Mouse (Mus musculus): ENCODE measurements at regions not wholly inside any gene's neighbourhood (a gene's known extent, or its start where the extent isn't known, plus 50 kb on each side); places are given as distances from the start of the nearest gene placed in this dataset.

DNA sequence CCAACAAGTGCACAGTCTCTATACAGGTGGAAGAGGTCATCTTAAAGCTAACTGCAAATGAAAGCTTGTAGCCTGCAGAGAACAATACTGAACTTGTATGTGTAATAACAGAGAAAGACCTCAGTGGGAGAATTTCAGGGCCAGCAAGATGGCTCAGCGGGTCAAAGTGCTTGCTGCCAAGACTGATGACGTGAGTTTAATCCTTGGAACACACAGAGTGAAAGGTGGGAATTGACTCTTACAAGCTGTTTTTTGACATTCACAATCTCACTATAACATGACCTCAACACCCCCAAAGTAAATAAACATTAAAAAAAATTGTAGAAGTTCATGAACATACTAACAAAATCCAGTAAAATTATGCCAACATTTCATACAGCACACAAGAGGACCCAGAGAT lies 162.4 kb upstream of the Rora start:
- Histone ChIP-seq H3K27ac (ENCODE audit: insufficient read depth, low read depth) (no peak overlapping the region), H3K4me3 (replicated peaks in 1 of 3; ENCODE audit: low read depth in 2 of 3, low read length in 2 of 3, poor library complexity in 1 of 3) (no peak overlapping the region), H3K4me1 (ENCODE audit: control insufficient read depth in 1 of 2, insufficient read depth in 2 of 2) (no peaks in the 10 kb centered on the region), H3K4me2 (ENCODE audit: insufficient read depth, low read depth, poor library complexity, severe bottlenecking) (no peak overlapping the region), H3K9ac (ENCODE audit: insufficient read depth, low read depth) (no peak overlapping the region), H3K36me3 (replicated peaks in 1 of 2; ENCODE audit: control insufficient read depth in 1 of 2, insufficient read depth in 1 of 2, low read length in 1 of 2) (no peaks in the 10 kb centered on the region), H3K79me2 (replicated peaks; ENCODE audit: control insufficient read depth, extremely low read depth, insufficient read depth, poor library complexity, severe bottlenecking) (no peaks in the 10 kb centered on the region), H3K9me3 (replicated peaks; ENCODE audit: low read length) (peaks cover 55% of the 10 kb centered on the region), H3K27me3 (replicated peaks) (no peaks in the 10 kb centered on the region)
- DNase-seq (ENCODE audit: extremely low read depth): no peak
- in situ Hi-C loops (cut with MboI; ENCODE audit: low pct_ligation_motif_present, low pct_unique_long_range_greater_than_20kb, low sequenced_read_pairs): no loop called here
- dilution Hi-C loops (cut with MboI; ENCODE audit: extremely low pct_ligation_motif_present, extremely low pct_unique_long_range_greater_than_20kb, low sequenced_read_pairs): no loop called here
- TF ChIP-seq SIN3A (IDR thresholded peaks at IDR 0.05; ENCODE audit: low read length): no peak
- no peak for TF ChIP-seq MAZ (IDR thresholded peaks at IDR 0.05; ENCODE audit: low read depth, low read length)
- no peak for TF ChIP-seq ZMIZ1 (IDR thresholded peaks at IDR 0.05; ENCODE audit: low read depth, low read length)
- TF ChIP-seq USF2 (conservative IDR thresholded peaks at IDR 0.05; ENCODE audit: low read depth, low read length): no peak
- TF ChIP-seq CTCF (conservative IDR thresholded peaks at IDR 0.05 in 1 of 2, IDR thresholded peaks at IDR 0.05 in 1 of 2; ENCODE audit: low read depth in 2 of 2, low read length in 2 of 2): no peak
- no peak for TF ChIP-seq HCFC1 (IDR thresholded peaks at IDR 0.05; ENCODE audit: low read depth, low read length)
- TF ChIP-seq RCOR1 (conservative IDR thresholded peaks at IDR 0.05; ENCODE audit: low read depth, low read length): no peak
- no peak for TF ChIP-seq MYC (IDR thresholded peaks at IDR 0.05; ENCODE audit: low read depth, low read length)
- no peak for TF ChIP-seq RAD21 (IDR thresholded peaks at IDR 0.05; ENCODE audit: low read depth, low read length)
- TF ChIP-seq ZNF384 (IDR thresholded peaks at IDR 0.05; ENCODE audit: low read depth, low read length): no peak
- TF ChIP-seq CHD2 (IDR thresholded peaks at IDR 0.05; ENCODE audit: low read length): no peak
- no peak for TF ChIP-seq MAFK (IDR thresholded peaks at IDR 0.05; ENCODE audit: insufficient replicate concordance, low read length)

DNA sequence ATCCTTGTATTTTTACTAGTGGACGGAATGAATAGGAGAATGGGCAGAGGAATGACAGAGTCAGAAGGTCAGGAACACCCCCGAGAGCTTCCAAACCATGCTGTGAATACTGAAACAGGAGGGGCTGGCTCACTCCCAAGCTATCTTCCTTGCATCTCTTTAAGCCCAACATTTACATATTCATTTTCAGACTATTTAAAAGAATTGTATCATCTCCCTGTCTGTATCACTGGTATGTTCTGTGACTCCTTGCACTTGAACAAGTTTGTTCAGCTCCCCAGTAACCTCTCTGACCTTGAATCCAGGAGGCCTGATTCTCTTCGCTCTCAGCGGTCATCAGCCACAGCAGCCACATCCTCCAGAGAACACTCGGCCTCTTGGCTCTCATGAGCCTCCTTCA lies 132.4 kb upstream of the Rora start:
- Histone ChIP-seq H3K27ac (ENCODE audit: insufficient read depth, low read depth) (no peak overlapping the region), H3K27me3 (replicated peaks) (no peaks in the 10 kb centered on the region), H3K36me3 (replicated peaks in 1 of 2; ENCODE audit: control insufficient read depth in 1 of 2, insufficient read depth in 1 of 2, low read length in 1 of 2) (no peaks in the 10 kb centered on the region), H3K79me2 (replicated peaks; ENCODE audit: control insufficient read depth, extremely low read depth, insufficient read depth, poor library complexity, severe bottlenecking) (no peaks in the 10 kb centered on the region), H3K4me3 (replicated peaks in 1 of 3; ENCODE audit: low read depth in 2 of 3, low read length in 2 of 3, poor library complexity in 1 of 3) (no peak overlapping the region), H3K4me1 (ENCODE audit: control insufficient read depth in 1 of 2, insufficient read depth in 2 of 2) (no peaks in the 10 kb centered on the region), H3K9ac (ENCODE audit: insufficient read depth, low read depth) (no peak overlapping the region), H3K9me3 (replicated peaks; ENCODE audit: low read length) (peaks cover 42% of the 10 kb centered on the region), H3K4me2 (ENCODE audit: insufficient read depth, low read depth, poor library complexity, severe bottlenecking) (no peak overlapping the region)
- dilution Hi-C loops (cut with MboI; ENCODE audit: extremely low pct_ligation_motif_present, extremely low pct_unique_long_range_greater_than_20kb, low sequenced_read_pairs) (no loop called here), in situ Hi-C loops (cut with MboI; ENCODE audit: low pct_ligation_motif_present, low pct_unique_long_range_greater_than_20kb, low sequenced_read_pairs) (no loop called here)
- TF ChIP-seq MEF2A (IDR thresholded peaks at IDR 0.05; ENCODE audit: borderline replicate concordance, low read depth, low read length): no peak
- no peak for TF ChIP-seq MAX (IDR thresholded peaks at IDR 0.05; ENCODE audit: low read length)
- no peak for TF ChIP-seq BHLHE40 (IDR thresholded peaks at IDR 0.05; ENCODE audit: low read depth, low read length)
- TF ChIP-seq RCOR1 (conservative IDR thresholded peaks at IDR 0.05; ENCODE audit: low read depth, low read length): no peak
- TF ChIP-seq PAX5 (IDR thresholded peaks at IDR 0.05; ENCODE audit: low read length): no peak
- TF ChIP-seq MAZ (IDR thresholded peaks at IDR 0.05; ENCODE audit: low read depth, low read length): no peak
- TF ChIP-seq NELFE (IDR thresholded peaks at IDR 0.05; ENCODE audit: low read depth, low read length): no peak
- no peak for TF ChIP-seq SIN3A (IDR thresholded peaks at IDR 0.05; ENCODE audit: low read length)
- TF ChIP-seq JUN (IDR thresholded peaks at IDR 0.05; ENCODE audit: insufficient read depth, low read depth, low read length): no peak
- no peak for TF ChIP-seq IRF4 (IDR thresholded peaks at IDR 0.05; ENCODE audit: low read depth, low read length)
- no peak for TF ChIP-seq MYC (IDR thresholded peaks at IDR 0.05; ENCODE audit: low read depth, low read length)
- TF ChIP-seq ZC3H11A (IDR thresholded peaks at IDR 0.05; ENCODE audit: low read depth, low read length): no peak
- TF ChIP-seq MXI1 (IDR thresholded peaks at IDR 0.05; ENCODE audit: low read depth, low read length): no peak
- TF ChIP-seq ELF1 (IDR thresholded peaks at IDR 0.05; ENCODE audit: low read depth, low read length): no peak
- no peak for TF ChIP-seq MAFK (IDR thresholded peaks at IDR 0.05; ENCODE audit: insufficient replicate concordance, low read length)
- no peak for TF ChIP-seq ETS1 (conservative IDR thresholded peaks at IDR 0.05; ENCODE audit: low read depth, low read length)
- no peak for TF ChIP-seq UBTF (IDR thresholded peaks at IDR 0.05; ENCODE audit: low read depth, low read length)
- no peak for DNase-seq (ENCODE audit: extremely low read depth)
